24 mouse cellular contexts compared by ENCODE assay signal in the genomic region with DNA sequence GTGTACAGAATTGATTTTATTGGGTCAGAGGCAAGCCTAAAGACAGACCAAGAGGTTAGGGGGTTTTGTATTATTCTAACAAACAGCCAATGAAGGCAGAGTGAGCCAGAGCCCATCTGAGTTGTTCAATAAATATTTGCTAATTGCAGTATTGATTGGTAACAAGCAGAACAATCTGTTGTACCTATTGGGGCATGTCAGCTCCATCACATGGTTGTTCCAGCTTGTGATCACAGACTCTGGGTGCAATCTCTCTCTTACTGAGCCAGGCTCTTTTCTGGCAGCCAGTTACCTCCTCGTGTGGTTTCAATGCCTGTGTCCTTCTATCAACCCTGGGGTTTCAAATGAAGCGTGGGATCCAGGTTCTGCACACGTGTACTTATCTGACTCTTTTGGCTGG.
DNase-seq lines count a peak whose midpoint lies in the region; ATAC-seq lines count a peak whose summit lies in the region.
"Had no signal": no experiment of that assay in that cellular context is flagged by ENCODE, and none has a peak within 500 bp of the region (broad histone marks: within the 10 kb centered on the region; RNA-seq: fewer than 3 reads in every experiment).

No protein-coding gene starts in this region.

- H3K9ac ChIP-seq in liver, embryonic 13.5 days: no peak overlapping the region
- H3K9ac ChIP-seq in liver, embryonic 12.5 days: no peak overlapping the region
- H3K9ac ChIP-seq in liver, embryonic 16.5 days (ENCODE audit: low read depth, low read length): no peak overlapping the region
- H3K9ac ChIP-seq: embryonic facial prominence, embryonic 12.5 days; forebrain, embryonic 13.5 days; forebrain, embryonic 15.5 days had no signal

- H3K4me3 ChIP-seq in liver, embryonic 13.5 days (replicated peaks): no peak overlapping the region
- H3K4me3 ChIP-seq in liver, embryonic 12.5 days: no peak overlapping the region
- H3K4me3 ChIP-seq in liver, embryonic 16.5 days (ENCODE audit: low read depth, low read length): no peak overlapping the region
- H3K4me3 ChIP-seq: embryonic facial prominence, embryonic 10.5 days; embryonic facial prominence, embryonic 12.5 days; forebrain, embryonic 13.5 days; forebrain, embryonic 15.5 days had no signal

- H3K4me1 ChIP-seq in liver, embryonic 13.5 days (replicated peaks): peaks cover 7% of the 10 kb centered on the region; the same call in 1 of the 2 replicates
- no peaks in the 10 kb centered on the region for H3K4me1 ChIP-seq in liver, embryonic 12.5 days
- H3K4me1 ChIP-seq in liver, embryonic 16.5 days (ENCODE audit: control insufficient read depth, low read depth, low read length): no peaks in the 10 kb centered on the region

- H3K36me3 ChIP-seq in liver, embryonic 13.5 days: no peaks in the 10 kb centered on the region
- H3K36me3 ChIP-seq in liver, embryonic 12.5 days: no peaks in the 10 kb centered on the region
- H3K36me3 ChIP-seq in liver, embryonic 16.5 days (ENCODE audit: control insufficient read depth, insufficient read depth): no peaks in the 10 kb centered on the region
- H3K36me3 ChIP-seq: embryonic facial prominence, embryonic 10.5 days; embryonic facial prominence, embryonic 12.5 days; forebrain, embryonic 15.5 days; G1E had no signal

- peak; percentile 14 for DNase-seq in layer of hippocampus, adult 9-11 months
- no peak for DNase-seq in layer of hippocampus, adult 8-10 months (ENCODE audit: low spot score in 2 of 2)
- no peak for DNase-seq in liver, embryonic 13.5 days
- no peak for DNase-seq in urinary bladder, postnatal 4 days (ENCODE audit: low spot score in 2 of 2)
- DNase-seq: adrenal gland, adult 8-10 months; adrenal gland, postnatal 14 days; adrenal gland, postnatal 36 days; B cell, adult 2 months; cerebellum, adult 11-12 months; cerebellum, adult 2 months; cerebellum, adult 9-10 months; cerebellum, postnatal 10 days; cerebellum, postnatal 25 days had no signal

- H3K27ac ChIP-seq in liver, embryonic 13.5 days: no peak overlapping the region
- H3K27ac ChIP-seq in liver, embryonic 12.5 days: no peak overlapping the region
- H3K27ac ChIP-seq in liver, embryonic 16.5 days (ENCODE audit: low read length): no peak overlapping the region
- H3K27ac ChIP-seq: embryonic facial prominence, embryonic 10.5 days; embryonic facial prominence, embryonic 12.5 days; forebrain, embryonic 13.5 days; forebrain, embryonic 15.5 days had no signal

- 36% methylated on average over 3 of the region's 3 CpGs for WGBS in liver, embryonic 13.5 days (ENCODE audit: insufficient replicate concordance)
- 32% methylated on average over 3 of the region's 3 CpGs for WGBS in liver, embryonic 12.5 days (ENCODE audit: insufficient replicate concordance)
- WGBS in liver, embryonic 16.5 days (ENCODE audit: insufficient replicate concordance): 23% methylated on average over 3 of the region's 3 CpGs

- H3K9me3 ChIP-seq in liver, embryonic 13.5 days (replicated peaks): no peaks in the 10 kb centered on the region
- H3K9me3 ChIP-seq in liver, embryonic 12.5 days (replicated peaks): no peaks in the 10 kb centered on the region
- H3K9me3 ChIP-seq in liver, embryonic 16.5 days (replicated peaks; ENCODE audit: control insufficient read depth, low read length): no peaks in the 10 kb centered on the region
- H3K9me3 ChIP-seq: embryonic facial prominence, embryonic 10.5 days; embryonic facial prominence, embryonic 12.5 days; forebrain, embryonic 13.5 days; forebrain, embryonic 15.5 days; G1E had no signal

- ATAC-seq in liver, embryonic 13.5 days (ENCODE audit: low read depth): 0 out of 2 replicates have a peak, but pooled peaks have one; percentile 34
- ATAC-seq in liver, embryonic 12.5 days: no peak; the same call in 1 of the 2 replicates
- peak; percentile 68 for ATAC-seq in liver, embryonic 16.5 days (ENCODE audit: low read depth)
- ATAC-seq: activated CD4-positive, CD25-positive, alpha-beta regulatory T cell, adult 4 months; CD4-positive, CD25-positive, alpha-beta regulatory T cell, adult 4 months; forebrain, embryonic 13.5 days; forebrain, embryonic 15.5 days; Patski had no signal

- no peak overlapping the region for H3K4me2 ChIP-seq in liver, embryonic 13.5 days
- no peak overlapping the region for H3K4me2 ChIP-seq in liver, embryonic 12.5 days
- no peak overlapping the region for H3K4me2 ChIP-seq in liver, embryonic 16.5 days (ENCODE audit: low read depth, low read length)
- H3K4me2 ChIP-seq: embryonic facial prominence, embryonic 12.5 days; forebrain, embryonic 13.5 days; forebrain, embryonic 15.5 days had no signal

- H3K27me3 ChIP-seq in liver, embryonic 13.5 days: no peaks in the 10 kb centered on the region
- no peaks in the 10 kb centered on the region for H3K27me3 ChIP-seq in liver, embryonic 12.5 days (replicated peaks)
- no peaks in the 10 kb centered on the region for H3K27me3 ChIP-seq in liver, embryonic 16.5 days (ENCODE audit: control insufficient read depth, insufficient read depth, low read depth, low read length)
- H3K27me3 ChIP-seq: CH12.LX; embryonic facial prominence, embryonic 12.5 days; forebrain, embryonic 13.5 days; forebrain, embryonic 15.5 days; Patski had no signal
